Mouse (Mus musculus) retina, embryonic 14.5 days (tissue): ENCODE results near the gene Slc10a7.

Experiments
- DNase-seq: peaks from one replicate; pipeline ENCODE4 v3.0.0-alpha.2; 2015; ENCODE audit warnings: low spot score

The Slc10a7 gene

GRCm38 (mm10) chr8:78549971-78550751 lies 41.0 kb downstream of the Slc10a7 start:
- DNase-seq: peak; percentile 32

- no peak for DNase-seq
These were observed 41.6 kb downstream of the Slc10a7 start for GRCm38 (mm10) chr8:78550752-78551134.

- DNase-seq: no peak
These were observed 46.7 kb downstream of the Slc10a7 start for GRCm38 (mm10) chr8:78555817-78556216.

- no peak for DNase-seq
These were observed 47.8 kb downstream of the Slc10a7 start for GRCm38 (mm10) chr8:78556773-78557434.

DNA sequence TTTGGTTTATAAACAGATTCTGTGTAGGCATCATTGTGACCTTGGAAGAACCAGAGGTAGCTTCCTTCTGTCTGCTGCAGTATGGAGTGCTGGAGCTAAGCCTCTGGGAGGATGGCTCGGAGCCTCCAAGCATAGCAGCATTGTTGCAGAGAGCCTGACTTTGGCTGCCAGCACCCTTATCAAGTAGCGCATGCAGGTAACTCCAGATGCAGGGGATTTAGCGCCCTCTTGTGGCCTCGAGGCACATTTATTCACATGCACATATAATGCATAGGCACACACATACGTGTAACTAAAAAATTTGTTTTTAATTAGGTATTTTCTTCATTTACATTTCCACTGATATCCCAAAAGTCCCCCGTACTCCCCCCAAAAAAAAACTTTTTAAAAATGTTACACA lies 52.5 kb downstream of the Slc10a7 start:
- no peak for DNase-seq

DNA sequence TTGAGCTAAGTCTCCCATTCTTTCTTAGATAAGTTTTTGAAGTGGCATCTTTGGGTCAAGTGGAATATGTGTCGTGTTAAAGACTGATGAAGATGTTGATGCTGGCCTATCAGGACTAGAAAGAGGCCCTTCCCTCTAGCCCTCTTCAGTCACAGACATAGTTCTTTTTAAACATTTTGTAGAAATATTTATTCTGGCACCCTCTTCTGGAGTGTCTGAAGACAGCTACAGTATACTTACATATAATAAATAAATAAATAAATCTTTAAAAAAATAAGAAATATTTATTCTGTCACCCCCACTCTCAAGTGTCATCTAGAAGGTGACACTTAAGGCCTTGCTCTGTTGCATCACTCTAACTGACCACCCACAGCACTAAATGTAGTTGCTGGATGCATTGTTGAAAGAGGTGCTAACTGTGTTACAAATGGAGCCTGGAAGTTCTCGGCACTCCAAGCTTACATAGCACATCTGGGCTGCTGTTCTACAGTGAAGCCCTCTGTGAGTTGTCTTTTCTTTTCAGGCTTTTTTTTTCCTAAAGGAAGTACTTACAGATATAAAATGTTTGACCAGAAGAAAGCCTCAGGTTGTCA lies 54.4 kb downstream of the Slc10a7 start:
- no peak for DNase-seq

- DNase-seq: no peak
These were observed 55.1 kb downstream of the Slc10a7 start for GRCm38 (mm10) chr8:78564200-78564599.

DNA sequence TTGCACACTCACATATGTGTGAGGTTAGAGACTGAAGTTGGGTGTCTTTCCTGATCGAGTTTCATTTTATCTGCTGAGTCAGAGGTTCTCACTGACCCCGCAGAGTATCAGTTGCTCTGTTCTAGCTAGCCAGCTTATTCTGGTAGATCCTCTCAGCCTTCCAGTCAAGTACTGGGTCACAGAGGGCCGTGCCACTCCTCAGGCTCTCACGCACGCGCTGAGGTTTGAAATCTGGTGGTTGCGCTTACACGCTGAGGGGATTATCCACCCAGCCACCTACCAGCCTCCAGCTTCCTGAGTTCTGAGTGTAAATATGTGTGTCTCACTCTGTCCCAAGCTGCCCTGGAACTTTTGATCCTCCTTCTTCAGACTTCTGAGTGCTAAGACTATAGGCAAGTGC lies 59.0 kb downstream of the Slc10a7 start:
- DNase-seq: no peak

- DNase-seq: no peak
These were observed 62.4 kb downstream of the Slc10a7 start for GRCm38 (mm10) chr8:78571528-78571927.

DNA sequence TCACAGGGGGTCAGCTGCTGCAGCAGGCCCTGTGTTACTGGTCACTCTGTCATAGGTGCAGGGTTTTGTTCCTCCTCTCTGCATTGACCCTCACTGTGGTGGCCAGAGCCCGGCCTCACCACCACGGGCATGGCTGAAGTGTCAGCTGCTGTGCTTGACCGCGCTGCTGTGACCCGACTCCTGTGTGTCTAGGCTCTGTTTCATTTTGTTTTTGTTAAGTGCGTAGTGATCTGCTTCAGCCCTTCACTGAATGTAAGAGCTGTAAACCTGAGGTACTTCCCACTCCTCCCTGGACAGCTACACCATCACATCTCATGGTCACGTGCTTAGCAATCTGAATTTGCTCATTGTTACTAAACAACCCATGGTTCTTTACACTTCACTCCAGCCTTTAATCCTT lies 65.1 kb downstream of the Slc10a7 start:
- DNase-seq: no peak

GRCm38 (mm10) chr8:78577569-78577968 lies 68.4 kb downstream of the Slc10a7 start:
- DNase-seq: peak; percentile 35

DNA sequence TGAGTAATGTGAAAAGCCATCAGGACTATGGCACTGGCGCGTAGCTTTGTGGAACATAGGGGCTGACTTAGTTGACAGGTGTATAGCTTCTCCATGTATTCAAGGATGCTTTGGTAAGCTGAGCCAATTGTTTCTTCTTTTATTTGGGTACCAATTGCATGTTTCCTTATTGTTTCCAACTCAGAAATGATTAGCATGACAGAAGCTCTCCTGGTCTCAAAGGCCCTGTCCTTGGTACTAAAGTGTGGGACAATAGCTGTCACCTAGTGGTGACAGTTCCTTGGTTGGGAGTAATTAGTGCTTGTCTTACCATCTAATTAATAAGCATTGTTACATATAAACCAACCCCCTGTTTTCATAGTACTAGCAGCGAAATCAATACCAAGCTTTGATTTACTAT lies 68.9 kb downstream of the Slc10a7 start:
- DNase-seq: no peak

DNA sequence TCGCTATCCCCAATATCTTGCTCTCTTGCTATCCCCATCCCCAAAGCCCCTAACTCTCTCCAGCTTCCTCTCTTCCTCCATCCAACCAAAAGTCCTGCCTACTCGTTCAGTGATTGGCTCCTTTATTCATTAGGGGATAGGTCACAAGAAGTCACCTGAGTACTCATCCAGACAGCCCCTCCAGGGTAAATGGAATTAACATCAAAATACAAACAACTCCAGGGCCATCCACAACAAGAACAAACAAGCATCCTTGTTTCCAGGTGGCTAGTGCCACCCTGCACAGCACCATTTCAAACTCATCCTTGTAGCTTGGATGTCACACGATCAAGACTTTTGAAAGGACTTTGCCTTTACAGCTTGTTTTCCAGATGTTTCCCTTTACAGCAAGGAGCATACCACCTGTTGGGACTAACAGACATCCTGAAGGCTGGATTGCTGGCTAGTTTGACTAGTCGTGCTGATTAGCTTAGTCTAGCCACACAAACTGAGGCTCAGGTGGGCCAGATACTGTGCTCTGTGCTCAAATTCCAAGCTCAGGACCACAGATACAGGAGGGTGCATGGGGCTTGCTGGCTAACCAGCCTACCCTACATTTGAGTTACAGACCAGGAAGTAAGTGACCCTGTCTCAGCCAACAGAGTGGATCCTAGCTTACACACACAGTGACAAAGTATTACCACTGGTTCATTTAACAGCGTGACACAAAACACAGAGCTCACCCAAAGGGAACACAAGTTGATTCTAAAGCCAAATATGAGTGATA lies 75.0 kb downstream of the Slc10a7 start:
- DNase-seq: no peak

DNA sequence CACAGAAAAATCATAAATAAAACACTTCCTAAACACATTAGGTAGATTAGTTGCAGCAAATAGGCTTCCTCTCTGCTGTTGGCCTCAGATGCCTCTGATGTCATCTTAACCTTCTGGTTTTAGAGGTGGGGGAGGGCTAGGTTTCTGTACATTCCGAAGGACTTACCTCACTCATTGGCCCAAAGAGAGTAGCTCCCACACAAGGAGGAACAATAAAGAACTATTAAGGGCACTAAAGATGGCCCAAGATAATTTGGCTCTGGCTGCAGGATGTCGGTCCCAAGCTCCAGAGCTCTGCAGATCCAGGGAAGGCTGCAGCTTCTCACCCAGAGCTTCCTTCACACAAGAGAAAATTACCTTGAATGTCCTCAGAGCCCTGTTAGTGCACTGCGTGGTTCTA lies 75.7 kb downstream of the Slc10a7 start:
- no peak for DNase-seq

- no peak for DNase-seq
These were observed 86.3 kb downstream of the Slc10a7 start for GRCm38 (mm10) chr8:78595481-78595908.

GRCm38 (mm10) chr8:78598237-78598636 lies 89.1 kb downstream of the Slc10a7 start:
- DNase-seq: no peak

DNA sequence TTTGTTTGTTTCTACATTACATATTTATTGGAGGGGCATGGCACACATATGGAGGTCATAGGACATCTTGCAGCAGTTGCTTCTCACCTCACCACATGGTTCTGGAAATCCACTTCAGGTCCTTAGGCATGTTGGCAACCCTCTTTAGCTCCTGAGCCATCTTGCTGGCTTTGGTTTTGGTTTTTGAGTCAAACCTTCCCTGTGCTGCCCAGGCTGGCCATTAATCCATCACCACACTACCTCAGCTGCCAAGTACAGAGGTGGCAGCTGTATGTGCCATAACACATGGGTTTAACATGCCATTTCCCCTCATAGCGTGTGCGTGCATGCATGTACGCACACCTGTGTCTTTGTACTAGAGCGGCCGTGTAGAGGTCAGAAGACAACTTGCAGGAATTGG lies 93.9 kb downstream of the Slc10a7 start:
- no peak for DNase-seq

- DNase-seq: no peak
These were observed 95.3 kb downstream of the Slc10a7 start for GRCm38 (mm10) chr8:78604426-78604825.

DNA sequence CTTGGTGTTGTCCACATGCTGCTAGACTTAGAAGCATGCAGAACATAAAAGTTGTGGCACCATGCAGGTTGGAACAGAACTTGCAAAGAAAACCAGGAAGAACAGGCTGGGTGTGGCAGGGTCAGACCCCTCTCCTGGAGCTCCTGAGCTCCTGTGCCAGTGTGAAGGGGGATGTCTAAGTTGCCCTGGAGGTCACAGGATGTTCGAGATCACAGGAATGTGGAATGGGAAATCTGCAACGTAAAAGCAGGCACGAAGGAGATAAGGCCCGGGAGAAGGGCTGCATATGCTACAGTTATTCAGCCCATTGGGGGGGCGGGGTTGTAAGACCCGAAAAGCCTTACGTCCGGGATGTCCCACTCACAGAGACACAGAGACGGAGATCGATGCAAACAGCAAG lies 100.2 kb downstream of the Slc10a7 start:
- no peak for DNase-seq

GRCm38 (mm10) chr8:78611019-78611418 lies 101.9 kb downstream of the Slc10a7 start:
- DNase-seq: no peak

- no peak for DNase-seq
These were observed 113.2 kb downstream of the Slc10a7 start for GRCm38 (mm10) chr8:78622362-78622761.

DNA sequence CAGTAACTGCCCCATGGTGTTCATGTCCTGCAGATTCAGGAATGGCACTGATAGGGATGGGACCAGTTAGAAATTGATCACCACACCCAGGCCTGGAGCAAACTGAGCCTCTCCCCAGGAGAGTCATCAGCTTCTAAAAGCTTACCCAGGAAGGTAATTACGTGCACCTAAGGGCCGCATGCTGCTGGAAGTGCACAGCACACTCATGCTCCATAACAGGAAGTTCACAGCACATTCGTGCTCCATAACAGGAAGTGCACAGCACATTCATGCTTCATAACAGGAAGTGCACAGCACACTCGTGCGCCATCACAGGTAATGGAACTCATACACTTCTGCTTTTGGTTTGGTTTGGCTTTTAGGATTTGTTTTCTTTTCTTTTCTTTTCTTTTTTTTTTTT lies 114.8 kb downstream of the Slc10a7 start:
- DNase-seq: no peak
